Mouse (Mus musculus) Patski (cell line): ENCODE results near the gene Mrpl4. TPM values are rescaled to one million over a fixed set of nuclear protein-coding genes. Genes with fewer than 3 reads are reported as not detected.

Experiments
- ATAC-seq: fragments of 100-300 bp; one replicate; pipeline ENCODE4 v1.8.0; 2021
- CTCF ChIA-PET: fragments of 350-600 bp; sonication (Branson Sonifier 250); formaldehyde crosslinking; loops from one replicate; lab custom pipeline; 2022; ENCODE audit warnings: inconsistent platforms; lab: Charles Lee
- POLR2A ChIA-PET: fragments of 350-600 bp; sonication (Branson Sonifier 250); formaldehyde crosslinking; loops from one replicate; lab custom pipeline; 2022; ENCODE audit warnings: antibody characterized with exemption, inconsistent platforms; lab: Charles Lee
- DNase-seq: peaks from one replicate; pipeline ENCODE4 v3.0.0-alpha.2; 2011; ENCODE audit warnings: low read depth, low spot score
- H3K27me3 ChIP-seq: fragments of 371-371 bp; one replicate; pipeline ENCODE4 v1.5.1; 2021
- CTCF ChIP-seq: fragments of 100-300 bp; IDR thresholded peaks from one replicate; pipeline ENCODE4 v1.5.1; 2021
- in situ Hi-C: fragments of 300-500 bp; cut with MboI; formaldehyde crosslinking; loops from 3 replicates; pipeline ENCODE4 v1.11.1; 2018; ENCODE audit warnings: low pct_unique_long_range_greater_than_20kb, mixed read lengths
- polyA plus RNA-seq: library from polyadenylated mRNA; unstranded; gene quantifications from one replicate; pipeline ENCODE4 v1.2.3, GENCODE M21; 2021

Mrpl4 gene
- polyA plus RNA-seq, 1 experiment from 2014 or later, result 89.1 TPM

GRCm38 (mm10) chr9:21051578-21051977, 49.0 kb downstream of the Mrpl4 start:
- H3K27me3 ChIP-seq, result peaks cover 9% of the 10 kb centered on the region
- in situ Hi-C loops, result no loop called here
- DNase-seq (no peak), ATAC-seq (no peak)
- POLR2A ChIA-PET, result no interaction called here
- CTCF ChIA-PET, result no interaction called here
- no peak for TF ChIP-seq CTCF

Other genes with a start within 250 kb of the Mrpl4 start
- 0.08 TPM for gene Col5a3, start 187.7 kb upstream of the Mrpl4 start, polyA plus RNA-seq
- gene Rdh8, start 184.2 kb upstream of the Mrpl4 start, polyA plus RNA-seq, result not detected
- 0.09 TPM for gene A230050P20Rik, start 134.1 kb upstream of the Mrpl4 start, polyA plus RNA-seq
- 1.8 TPM for gene Angptl6, start 123.0 kb upstream of the Mrpl4 start, polyA plus RNA-seq
- gene Ppan, start 114.6 kb upstream of the Mrpl4 start, polyA plus RNA-seq, result 42.2 TPM
- gene Eif3g, start 104.1 kb upstream of the Mrpl4 start, polyA plus RNA-seq, result 172 TPM
- gene Dnmt1, start 42.9 kb upstream of the Mrpl4 start, polyA plus RNA-seq, result 54.3 TPM
- gene S1pr2, start 26.0 kb upstream of the Mrpl4 start, polyA plus RNA-seq, result 10.9 TPM
- gene Icam1, start 13.2 kb downstream of the Mrpl4 start, polyA plus RNA-seq, result 0.06 TPM
- 0.99 TPM for gene Icam4, start 26.6 kb downstream of the Mrpl4 start, polyA plus RNA-seq
- 1.1 TPM for gene Icam5, start 29.3 kb downstream of the Mrpl4 start, polyA plus RNA-seq
- 0.10 TPM for gene Zglp1, start 64.4 kb downstream of the Mrpl4 start, polyA plus RNA-seq
- 0.15 TPM for gene Gm49373, start 70.4 kb downstream of the Mrpl4 start, polyA plus RNA-seq
- 61.0 TPM for gene Fdx1l, start 70.9 kb downstream of the Mrpl4 start, polyA plus RNA-seq
- gene Gm38431, start 89.3 kb downstream of the Mrpl4 start, polyA plus RNA-seq, result 1.2 TPM
- 65.4 TPM for gene Raver1, start 89.3 kb downstream of the Mrpl4 start, polyA plus RNA-seq
- 20.3 TPM for gene Tyk2, start 128.5 kb downstream of the Mrpl4 start, polyA plus RNA-seq
- gene Cdc37, start 147.2 kb downstream of the Mrpl4 start, polyA plus RNA-seq, result 312 TPM
- 3.0 TPM for gene Pde4a, start 163.0 kb downstream of the Mrpl4 start, polyA plus RNA-seq
- 49.7 TPM for gene Keap1, start 236.6 kb downstream of the Mrpl4 start, polyA plus RNA-seq
- gene S1pr5, start 245.7 kb downstream of the Mrpl4 start, polyA plus RNA-seq, result not detected